Mouse (Mus musculus) liver, embryonic 14.5 days (tissue): ENCODE measurements at regions not wholly inside any gene's neighbourhood (a gene's known extent, or its start where the extent isn't known, plus 50 kb on each side); places are given as distances from the start of the nearest gene placed in this dataset.

Source experiments
- ATAC-seq: fragments of 200-750 bp; cut with Nextera tagmentation; 2 replicates; pipeline ENCODE4 v1.8.0; 2017; ENCODE audit warnings: moderate number of reproducible peaks, mild to moderate bottlenecking, moderate library complexity; ENCODE audit not compliant: insufficient read depth
- DNase-seq, 3 experiments: peaks; one replicate each; pipeline ENCODE4 v3.0.0-alpha.2; 2012 to 2013; ENCODE audit warnings: low read depth in 3 of 3, low spot score in 3 of 3
- H3K27ac ChIP-seq: fragments of 300-500 bp; sonication (generic); 2 replicates; pipeline ENCODE4 v1.5.1; 2014; ENCODE audit warnings: moderate library complexity, mild to moderate bottlenecking, control low read depth, inconsistent platforms
- H3K27me3 ChIP-seq: fragments of 300-500 bp; sonication (generic); 2 replicates; pipeline ENCODE4 v1.6.1; 2014; ENCODE audit warnings: mild to moderate bottlenecking, low read length, moderate library complexity; ENCODE audit not compliant: control insufficient read depth, insufficient read depth
- H3K36me3 ChIP-seq: fragments of 300-500 bp; sonication (generic); replicated peaks from 2 replicates; pipeline ENCODE4 v1.6.1; 2014; ENCODE audit warnings: low read depth; ENCODE audit not compliant: control insufficient read depth, insufficient read depth
- H3K4me1 ChIP-seq, 2 experiments: fragments of 200-500 bp in 1 of 2; fragments of 300-500 bp in 1 of 2; sonication (generic) in 1 of 2; replicated peaks; 2 replicates each; pipeline ENCODE4 v1.6.1; 2012 to 2014; ENCODE audit warnings: antibody characterized with exemption in 1 of 2, inconsistent platforms in 1 of 2, low read length in 1 of 2; ENCODE audit not compliant: control insufficient read depth in 2 of 2, insufficient read depth in 2 of 2
- H3K4me2 ChIP-seq: fragments of 300-500 bp; sonication (generic); 2 replicates; pipeline ENCODE4 v1.6.1; 2014; ENCODE audit warnings: low read depth, mild to moderate bottlenecking, control low read depth, moderate library complexity
- H3K4me3 ChIP-seq, 2 experiments: fragments of 200-500 bp in 1 of 2; fragments of 300-500 bp in 1 of 2; sonication (generic) in 1 of 2; 2 replicates each; pipeline ENCODE4 v1.5.1; 2012 to 2014; ENCODE audit warnings: low read depth in 2 of 2, low read length in 2 of 2, mild to moderate bottlenecking in 2 of 2, control low read depth in 1 of 2, inconsistent platforms in 1 of 2, moderate library complexity in 1 of 2; ENCODE audit not compliant: insufficient read depth in 1 of 2
- H3K9ac ChIP-seq: fragments of 300-500 bp; sonication (generic); replicated peaks from 2 replicates; pipeline ENCODE4 v1.6.1; 2014; ENCODE audit warnings: mild to moderate bottlenecking, control low read depth, moderate library complexity
- H3K9me3 ChIP-seq: fragments of 300-500 bp; sonication (generic); 2 replicates; pipeline ENCODE4 v1.6.1; 2016; ENCODE audit warnings: low read length, mixed read lengths; ENCODE audit not compliant: control insufficient read depth
- CTCF ChIP-seq: IDR thresholded peaks from 2 replicates; pipeline ENCODE4 v1.5.1; 2016; ENCODE audit warnings: antibody characterized with exemption, low read depth, control low read depth
- EP300 ChIP-seq: IDR thresholded peaks from 2 replicates; pipeline ENCODE4 v1.6.1; 2016; ENCODE audit warnings: antibody characterized with exemption, low read depth
- WGBS: fragments of 180-500 bp; shearing (Covaris S2); extraction: QIAGEN DNeasy Blood & Tissue Kit; methylation state at CpG from one replicate; pipeline ENCODE4 v1.1.7; 2014; ENCODE audit not compliant: insufficient replicate concordance; 5-methylcytosine and 5-hydroxymethylcytosine counted together

GRCm38 (mm10) chr5:21109030-21109429, 53.3 kb upstream of the Ptpn12 start:
- no peaks in the 10 kb centered on the region for H3K9me3 ChIP-seq
- H3K4me2 ChIP-seq = no peak overlapping the region
- H3K4me3 ChIP-seq = no peak overlapping the region
- no peaks in the 10 kb centered on the region for H3K4me1 ChIP-seq
- no peak for ATAC-seq
- TF ChIP-seq CTCF = no peak
- TF ChIP-seq EP300 = no peak
- no peak for DNase-seq
- H3K27me3 ChIP-seq = no peaks in the 10 kb centered on the region
- no peak overlapping the region for H3K9ac ChIP-seq
- WGBS = 44% methylated on average over 1 of the region's 1 CpGs
- H3K27ac ChIP-seq = no peak overlapping the region
- no peaks in the 10 kb centered on the region for H3K36me3 ChIP-seq

DNA sequence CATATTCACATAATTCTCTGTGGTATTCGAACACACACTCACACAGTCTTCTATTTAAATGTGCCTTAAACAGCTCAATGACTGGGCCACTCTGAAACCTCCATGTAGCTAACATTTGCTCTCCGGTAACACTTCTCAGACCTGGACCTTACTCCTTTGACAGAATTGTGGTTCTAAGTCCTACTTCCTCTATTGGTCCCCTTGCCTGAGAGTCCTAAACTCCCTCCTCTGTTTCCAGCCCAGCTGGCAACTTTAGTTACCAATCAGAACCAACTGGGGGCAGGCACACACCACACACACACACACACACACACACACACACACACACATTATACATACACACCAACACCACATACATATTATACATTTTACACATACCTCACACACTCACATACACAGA, 57.7 kb upstream of the Ptpn12 start:
- no peak for TF ChIP-seq CTCF
- no peak for TF ChIP-seq EP300
- ATAC-seq = no peak
- WGBS = 49% methylated on average over 2 of the region's 2 CpGs

GRCm38 (mm10) chr5:21115552-21115951, 59.8 kb upstream of the Ptpn12 start:
- H3K36me3 ChIP-seq = no peaks in the 10 kb centered on the region
- no peak overlapping the region for H3K4me3 ChIP-seq
- H3K9me3 ChIP-seq = no peaks in the 10 kb centered on the region
- no peak overlapping the region for H3K9ac ChIP-seq
- ATAC-seq (no peak), DNase-seq (no peak)
- H3K27ac ChIP-seq = no peak overlapping the region
- no peak overlapping the region for H3K4me2 ChIP-seq
- TF ChIP-seq EP300 (no peak), CTCF (no peak)
- no peaks in the 10 kb centered on the region for H3K4me1 ChIP-seq
- 53% methylated on average over 1 of the region's 1 CpGs for WGBS
- H3K27me3 ChIP-seq = no peaks in the 10 kb centered on the region

More for the DNA sequence above, 57.7 kb upstream of the Ptpn12 start:
- DNase-seq = no peak
- Histone ChIP-seq H3K9ac (no peak overlapping the region), H3K27me3 (no peaks in the 10 kb centered on the region), H3K4me3 (no peak overlapping the region), H3K4me1 (no peaks in the 10 kb centered on the region), H3K9me3 (no peaks in the 10 kb centered on the region), H3K4me2 (no peak overlapping the region), H3K36me3 (no peaks in the 10 kb centered on the region), H3K27ac (no peak overlapping the region)

DNA sequence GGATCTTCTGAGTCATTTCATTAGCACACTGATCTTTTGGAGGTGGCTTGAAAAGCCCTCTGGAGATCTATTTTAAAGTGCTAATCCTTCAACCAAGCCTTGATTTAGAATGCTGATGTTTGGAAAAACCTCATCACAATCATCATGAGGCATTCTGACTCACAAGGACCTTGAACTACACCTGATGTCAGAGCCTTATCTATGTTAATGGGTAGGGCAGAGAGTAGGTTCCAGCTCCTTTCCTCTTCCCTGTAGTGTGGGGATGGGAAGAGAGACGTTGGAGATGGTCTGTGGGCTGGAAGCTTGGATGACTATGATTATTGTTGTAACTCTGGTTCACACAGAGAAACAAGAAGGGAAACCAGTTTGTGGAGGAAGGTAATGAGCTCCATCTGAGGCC, 63.0 kb upstream of the Gsap start:
- WGBS = 71% methylated on average over 1 of the region's 1 CpGs

GRCm38 (mm10) chr5:21125085-21125484, 61.0 kb upstream of the Gsap start:
- WGBS = 81% methylated on average over 5 of the region's 5 CpGs
- DNase-seq (no peak), ATAC-seq (no peak)
- TF ChIP-seq EP300 = no peak
- no peak for TF ChIP-seq CTCF
- no peaks in the 10 kb centered on the region for H3K27me3 ChIP-seq
- H3K9ac ChIP-seq = no peak overlapping the region
- H3K4me3 ChIP-seq = no peak overlapping the region
- no peak overlapping the region for H3K27ac ChIP-seq
- H3K36me3 ChIP-seq = no peaks in the 10 kb centered on the region
- H3K4me1 ChIP-seq = no peaks in the 10 kb centered on the region; a peak in 1 of 4 replicates
- no peaks in the 10 kb centered on the region for H3K9me3 ChIP-seq
- no peak overlapping the region for H3K4me2 ChIP-seq

More for the DNA sequence above, 63.0 kb upstream of the Gsap start:
- DNase-seq (no peak), ATAC-seq (no peak)
- Histone ChIP-seq H3K27me3 (no peaks in the 10 kb centered on the region), H3K9ac (no peak overlapping the region), H3K9me3 (no peaks in the 10 kb centered on the region), H3K4me3 (no peak overlapping the region), H3K4me2 (no peak overlapping the region), H3K36me3 (no peaks in the 10 kb centered on the region), H3K4me1 (no peaks in the 10 kb centered on the region; a peak in 1 of 4 replicates), H3K27ac (no peak overlapping the region)
- TF ChIP-seq CTCF = no peak
- no peak for TF ChIP-seq EP300
